Mouse (Mus musculus): Measurements from ENCODE around the gene Cltb.

Cltb gene

GRCm38 (mm10) chr13:54564232-54565200 lies 46.6 kb downstream of the Cltb start:
- no peak for DNase-seq (ENCODE audit: low read depth, low spot score)

GRCm38 (mm10) chr13:54562562-54562961 lies 48.6 kb downstream of the Cltb start:
- DNase-seq (ENCODE audit: low read depth, low spot score) = no peak

GRCm38 (mm10) chr13:54560608-54561007 lies 50.5 kb downstream of the Cltb start:
- DNase-seq (ENCODE audit: low read depth, low spot score) = no peak

GRCm38 (mm10) chr13:54559656-54560055 lies 51.5 kb downstream of the Cltb start:
- DNase-seq (ENCODE audit: low read depth, low spot score) = no peak

- no peak for DNase-seq (ENCODE audit: low read depth, low spot score)
Measured at GRCm38 (mm10) chr13:54557652-54558051, 53.5 kb downstream of the Cltb start.

- DNase-seq (ENCODE audit: low read depth, low spot score) = no peak
Measured at GRCm38 (mm10) chr13:54556796-54557195, 54.3 kb downstream of the Cltb start.

GRCm38 (mm10) chr13:54556176-54556575 lies 55.0 kb downstream of the Cltb start:
- DNase-seq (ENCODE audit: low read depth, low spot score) = no peak

- no peak for DNase-seq (ENCODE audit: low read depth, low spot score)
Measured at GRCm38 (mm10) chr13:54548036-54548435, 63.1 kb downstream of the Cltb start.

Measured in WW6 (cell line).